Mouse (Mus musculus) c-Kit-positive CD71-positive TER-119-negative erythroid progenitor cells, embryonic 14.5 days (primary cell): Measurements from ENCODE around the gene Olfr1015.

Experiments used
- DNase-seq: peaks from one replicate; pipeline ENCODE4 v3.0.0-alpha.2; 2013; ENCODE audit warnings: low read depth

The Olfr1015 gene

DNA sequence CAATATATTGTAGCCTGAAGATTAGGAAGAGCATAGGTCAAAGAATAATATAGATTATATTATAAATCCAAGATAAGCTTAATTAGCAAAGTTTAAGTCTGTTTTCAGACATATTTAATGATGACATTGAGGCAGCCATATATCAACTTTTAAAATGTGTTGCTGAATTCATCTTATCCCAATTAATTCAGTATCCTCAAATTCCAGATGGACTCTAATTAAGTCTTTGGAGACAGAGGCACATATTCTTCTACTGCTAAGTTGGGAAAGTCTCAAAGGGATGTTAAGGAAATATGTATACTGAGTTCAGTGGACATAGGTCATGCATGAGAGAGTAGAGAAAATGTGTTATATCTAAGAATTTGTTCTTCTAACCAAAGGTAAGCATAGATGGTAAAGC lies at the start of gene Olfr1015:
Gene Olfr1015 (plus strand): TSS at position 301 of the 400 bp plus-strand sequence.
- no peak for DNase-seq

GRCm38 (mm10) chr2:85753822-85754221 lies 28.0 kb upstream of the Olfr1015 start:
- DNase-seq, result no peak

- no peak for DNase-seq
These were observed 19.2 kb upstream of the Olfr1015 start, which contains the start of gene Olfr1012 for GRCm38 (mm10) chr2:85762666-85763065. TSS of gene Olfr1012 (minus strand) at chr2:85762766.

GRCm38 (mm10) chr2:85766798-85767197 lies 15.0 kb upstream of the Olfr1015 start, which contains the start of gene Olfr1013:
TSS of gene Olfr1013 (plus strand) at chr2:85767098.
- DNase-seq, result no peak

- DNase-seq, result no peak
These were observed 9.4 kb upstream of the Olfr1015 start, which contains the start of gene Olfr1014 for GRCm38 (mm10) chr2:85772413-85772812. TSS of gene Olfr1014 (plus strand) at chr2:85772713.

DNA sequence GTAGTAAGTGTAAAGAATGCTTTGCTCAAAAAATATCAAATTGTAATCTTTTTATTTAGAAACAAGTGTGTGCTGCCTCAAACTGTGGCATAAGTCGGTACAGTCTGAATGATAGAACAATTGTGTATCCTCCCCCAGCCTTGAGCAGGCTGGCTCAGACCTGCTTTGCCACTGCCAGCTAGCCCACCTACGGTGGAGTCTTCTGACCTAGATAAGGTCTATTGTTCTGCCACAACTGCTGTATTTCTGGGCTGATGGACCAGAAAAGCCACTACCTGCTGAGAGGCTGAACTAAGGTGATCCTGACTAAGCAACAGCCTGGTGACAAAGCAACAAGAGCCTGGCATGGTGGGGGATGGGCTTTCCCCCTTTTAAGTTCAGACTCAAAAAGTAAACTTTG lies 10.5 kb downstream of the Olfr1015 start:
- no peak for DNase-seq

GRCm38 (mm10) chr2:85802444-85802843 lies 20.6 kb downstream of the Olfr1015 start, which contains the start of gene Olfr1016:
TSS of gene Olfr1016 (minus strand) at chr2:85802544.
- DNase-seq, result no peak

DNA sequence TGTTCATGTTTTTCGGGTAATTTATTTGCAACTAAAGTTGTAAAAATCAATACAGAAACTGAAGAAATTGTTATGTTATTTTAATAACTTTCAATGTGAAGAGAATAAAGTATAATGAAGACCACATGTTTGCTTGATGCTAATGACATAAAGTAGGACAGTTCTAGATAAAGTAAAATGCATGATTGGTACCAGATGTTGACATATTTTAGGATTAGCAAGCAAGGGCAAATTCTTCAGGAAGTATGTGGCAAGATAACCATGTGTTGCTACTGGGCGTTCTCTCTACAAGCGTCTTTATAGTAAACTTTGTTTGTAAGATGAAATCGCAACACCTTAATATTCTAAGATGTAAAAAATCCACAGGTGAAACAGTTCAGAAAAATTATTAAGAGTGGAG lies 22.7 kb downstream of the Olfr1015 start:
- no peak for DNase-seq

GRCm38 (mm10) chr2:85818179-85818578 lies 36.4 kb downstream of the Olfr1015 start, which contains the start of gene Olfr1018:
TSS of gene Olfr1018 (plus strand) at chr2:85818479.
- no peak for DNase-seq
